Mouse (Mus musculus): Measurements from ENCODE around the gene Ubqln4. TPM values are rescaled to one million over a fixed set of nuclear protein-coding genes. Genes with fewer than 3 reads are reported as not detected.
A peak's percentile ranks its signal among the peaks of the same experiment; 100 is the strongest.
"Not testable (repeated sequence)": the region's sequence is repeated elsewhere in the genome, so short reads cannot be mapped to it uniquely, and the experiment has no call there.

The Ubqln4 gene
- polyA plus RNA-seq, 2 experiments = 17.9 to 22.7 TPM

DNA sequence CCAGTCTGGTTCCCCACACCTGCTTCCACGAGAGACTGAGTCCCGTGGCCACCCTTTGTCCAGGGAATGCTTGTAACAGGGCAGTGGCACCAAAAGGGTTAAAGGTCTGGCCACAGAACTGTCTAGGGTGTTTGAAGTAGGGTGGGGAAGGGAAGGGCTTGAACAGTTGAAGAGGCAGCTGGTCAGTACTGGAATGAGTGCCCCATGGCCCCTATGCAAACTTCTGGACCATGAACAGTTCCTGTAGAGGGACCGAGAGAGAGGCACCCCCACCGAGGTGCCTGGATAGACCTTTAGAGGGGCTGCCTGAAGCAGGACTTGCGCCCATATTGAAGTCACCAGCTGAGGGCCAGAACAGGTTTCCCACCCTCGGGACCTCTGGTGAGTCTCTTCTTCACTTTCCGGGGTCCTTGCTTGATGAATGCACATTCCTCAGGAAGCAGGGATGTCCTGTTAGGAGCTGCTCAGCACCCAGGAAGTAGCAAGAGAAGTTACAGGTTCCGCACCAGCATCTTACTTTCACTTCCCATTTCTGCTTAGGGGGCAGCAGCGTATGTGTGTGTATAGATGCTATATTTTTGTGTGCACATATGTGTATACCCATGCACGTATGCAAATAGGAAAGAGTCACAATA lies 39.5 kb downstream of the Ubqln4 start:
- Histone ChIP-seq H3K9ac (replicated peaks) (no peak overlapping the region), H3K4me1 (replicated peaks; ENCODE audit: control insufficient read depth in 2 of 2, insufficient read depth in 2 of 2, low read length in 1 of 2) (peaks cover 0 to 13% of the 10 kb centered on the region in 2 experiments; a peak in 3 of 4 replicates), H3K9me3 (ENCODE audit: control insufficient read depth, low read length) (no peaks in the 10 kb centered on the region), H3K36me3 (replicated peaks; ENCODE audit: control insufficient read depth, insufficient read depth, low read depth) (peaks cover 5% of the 10 kb centered on the region), H3K4me2 (ENCODE audit: low read depth) (peak overlapping the region; percentile 36), H3K27ac (no peak overlapping the region), H3K27me3 (ENCODE audit: control insufficient read depth, insufficient read depth, low read length) (no peaks in the 10 kb centered on the region), H3K4me3 (ENCODE audit: insufficient read depth in 1 of 2, low read depth in 2 of 2, low read length in 2 of 2) (no peak overlapping the region)
- DNase-seq (ENCODE audit: low read depth in 3 of 3, low spot score in 3 of 3) (no peak), ATAC-seq (ENCODE audit: insufficient read depth) (no peak)
- TF ChIP-seq CTCF (IDR thresholded peaks at IDR 0.05; ENCODE audit: low read depth) (no peak), EP300 (IDR thresholded peaks at IDR 0.05; ENCODE audit: low read depth) (no peak)
- WGBS (ENCODE audit: insufficient replicate concordance) = 32% methylated on average over 10 of the region's 10 CpGs

GRCm38 (mm10) chr3:88593893-88594580 lies 40.5 kb downstream of the Ubqln4 start:
- 52% methylated on average over 10 of the region's 10 CpGs for WGBS (ENCODE audit: insufficient replicate concordance)
- Histone ChIP-seq H3K27ac (no peak overlapping the region), H3K9ac (replicated peaks) (no peak overlapping the region), H3K9me3 (ENCODE audit: control insufficient read depth, low read length) (no peaks in the 10 kb centered on the region), H3K27me3 (ENCODE audit: control insufficient read depth, insufficient read depth, low read length) (no peaks in the 10 kb centered on the region), H3K36me3 (replicated peaks; ENCODE audit: control insufficient read depth, insufficient read depth, low read depth) (no peaks in the 10 kb centered on the region), H3K4me2 (ENCODE audit: low read depth) (no peak overlapping the region), H3K4me1 (replicated peaks; ENCODE audit: control insufficient read depth in 2 of 2, insufficient read depth in 2 of 2, low read length in 1 of 2) (peaks cover 0 to 13% of the 10 kb centered on the region in 2 experiments; a peak in 3 of 4 replicates), H3K4me3 (ENCODE audit: insufficient read depth in 1 of 2, low read depth in 2 of 2, low read length in 2 of 2) (no peak overlapping the region)
- DNase-seq (ENCODE audit: low read depth in 3 of 3, low spot score in 3 of 3) = no peak
- TF ChIP-seq CTCF (IDR thresholded peaks at IDR 0.05; ENCODE audit: low read depth) (no peak), EP300 (IDR thresholded peaks at IDR 0.05; ENCODE audit: low read depth) (no peak)
- ATAC-seq (ENCODE audit: insufficient read depth) = no peak

GRCm38 (mm10) chr3:88596547-88596946 lies 43.0 kb downstream of the Ubqln4 start:
- H3K9me3 ChIP-seq (ENCODE audit: control insufficient read depth, low read length); H3K9ac ChIP-seq (replicated peaks); H3K36me3 ChIP-seq (replicated peaks; ENCODE audit: control insufficient read depth, insufficient read depth, low read depth); H3K4me2 ChIP-seq (ENCODE audit: low read depth); H3K4me3 ChIP-seq (ENCODE audit: insufficient read depth in 1 of 2, low read depth in 2 of 2, low read length in 2 of 2); H3K27me3 ChIP-seq (ENCODE audit: control insufficient read depth, insufficient read depth, low read length); ATAC-seq (ENCODE audit: insufficient read depth); H3K27ac ChIP-seq; DNase-seq (ENCODE audit: low read depth in 3 of 3, low spot score in 3 of 3): not testable (repeated sequence)
- peaks cover 0 to 13% of the 10 kb centered on the region in 2 experiments; a peak in 3 of 4 replicates for H3K4me1 ChIP-seq (replicated peaks; ENCODE audit: control insufficient read depth in 2 of 2, insufficient read depth in 2 of 2, low read length in 1 of 2)
- WGBS (ENCODE audit: insufficient replicate concordance) = 54% methylated on average over 4 of the region's 4 CpGs

GRCm38 (mm10) chr3:88602466-88602865 lies 48.9 kb downstream of the Ubqln4 start:
- Histone ChIP-seq H3K4me3 (ENCODE audit: insufficient read depth in 1 of 2, low read depth in 2 of 2, low read length in 2 of 2) (no peak overlapping the region), H3K9me3 (ENCODE audit: control insufficient read depth, low read length) (no peaks in the 10 kb centered on the region), H3K27me3 (ENCODE audit: control insufficient read depth, insufficient read depth, low read length) (no peaks in the 10 kb centered on the region), H3K4me2 (ENCODE audit: low read depth) (no peak overlapping the region), H3K4me1 (replicated peaks; ENCODE audit: control insufficient read depth in 2 of 2, insufficient read depth in 2 of 2, low read length in 1 of 2) (peaks cover 0 to 2% of the 10 kb centered on the region in 2 experiments; a peak in 2 of 4 replicates), H3K9ac (replicated peaks) (no peak overlapping the region), H3K36me3 (replicated peaks; ENCODE audit: control insufficient read depth, insufficient read depth, low read depth) (no peaks in the 10 kb centered on the region), H3K27ac (no peak overlapping the region)
- ATAC-seq (ENCODE audit: insufficient read depth) (no peak), DNase-seq (ENCODE audit: low read depth in 3 of 3, low spot score in 3 of 3) (no peak)
- 72% methylated on average over 4 of the region's 4 CpGs for WGBS (ENCODE audit: insufficient replicate concordance)
- no peak for TF ChIP-seq EP300 (IDR thresholded peaks at IDR 0.05; ENCODE audit: low read depth)
- no peak for TF ChIP-seq CTCF (IDR thresholded peaks at IDR 0.05; ENCODE audit: low read depth)

- Histone ChIP-seq H3K27me3 (ENCODE audit: control insufficient read depth, insufficient read depth, low read length) (no peaks in the 10 kb centered on the region), H3K4me3 (ENCODE audit: insufficient read depth in 1 of 2, low read depth in 2 of 2, low read length in 2 of 2) (no peak overlapping the region), H3K27ac (no peak overlapping the region), H3K36me3 (replicated peaks; ENCODE audit: control insufficient read depth, insufficient read depth, low read depth) (no peaks in the 10 kb centered on the region), H3K9ac (replicated peaks) (no peak overlapping the region), H3K4me2 (ENCODE audit: low read depth) (no peak overlapping the region), H3K9me3 (ENCODE audit: control insufficient read depth, low read length) (no peaks in the 10 kb centered on the region), H3K4me1 (replicated peaks; ENCODE audit: control insufficient read depth in 2 of 2, insufficient read depth in 2 of 2, low read length in 1 of 2) (peaks cover 0 to 4% of the 10 kb centered on the region in 2 experiments; a peak in 2 of 4 replicates)
- peak in 2 of 3 experiments; percentile 44 to 49 for DNase-seq (ENCODE audit: low read depth in 3 of 3, low spot score in 3 of 3)
- peak; percentile 83 for TF ChIP-seq CTCF (IDR thresholded peaks at IDR 0.05; ENCODE audit: low read depth)
- no peak for TF ChIP-seq EP300 (IDR thresholded peaks at IDR 0.05; ENCODE audit: low read depth)
- WGBS (ENCODE audit: insufficient replicate concordance) = 13% methylated on average over 6 of the region's 6 CpGs
- ATAC-seq (ENCODE audit: insufficient read depth) = peak; percentile 32; the same call in 1 of the 2 replicates
These were observed 50.2 kb downstream of the Ubqln4 start for GRCm38 (mm10) chr3:88603714-88604161.

Data from liver, embryonic 14.5 days (tissue).